Mouse (Mus musculus): ENCODE measurements around the gene Atf2. TPM values are rescaled to one million over a fixed set of nuclear protein-coding genes. Genes with fewer than 3 reads are reported as not detected.
"Not testable (repeated sequence)": the region's sequence is repeated elsewhere in the genome, so short reads cannot be mapped to it uniquely, and the experiment has no call there.

The Atf2 gene
- polyA plus RNA-seq, 1 experiment: 3.2 TPM

- Histone ChIP-seq H3K4me1 (peaks cover 29% of the 10 kb centered on the region), H3K9me3 (no peaks in the 10 kb centered on the region), H3K36me3 (replicated peaks; ENCODE audit: low read length) (peaks cover 35% of the 10 kb centered on the region), H3K4me3 (replicated peaks) (peak within 1 kb of the TSS; percentile 98), H3K27me3 (replicated peaks) (no peaks in the 10 kb centered on the region)
- TF ChIP-seq FLI1 (IDR thresholded peaks at IDR 0.05; ENCODE audit: low read length): no peak
- TF ChIP-seq GATA1 (IDR thresholded peaks at IDR 0.05; ENCODE audit: borderline replicate concordance, low read length): no peak
Measured at GRCm38 (mm10) chr2:73911175-73911700, 18.8 kb upstream of the Atf2 start, which contains the start of gene Atp5g3. Atp5g3 (minus strand) TSS chr2:73911326.

- Histone ChIP-seq H3K4me1 (peaks cover 29% of the 10 kb centered on the region), H3K36me3 (replicated peaks; ENCODE audit: low read length) (peaks cover 38% of the 10 kb centered on the region)
- TF ChIP-seq FLI1 (IDR thresholded peaks at IDR 0.05; ENCODE audit: low read length): no peak
Measured at GRCm38 (mm10) chr2:73910571-73911174, 18.2 kb upstream of the Atf2 start.

GRCm38 (mm10) chr2:73909116-73909515 lies 16.7 kb upstream of the Atf2 start:
- H3K4me3 ChIP-seq (replicated peaks): no peak overlapping the region
- H3K27me3 ChIP-seq (replicated peaks): no peaks in the 10 kb centered on the region
- H3K9me3 ChIP-seq: no peaks in the 10 kb centered on the region
- peaks cover 29% of the 10 kb centered on the region for H3K4me1 ChIP-seq
- peaks cover 48% of the 10 kb centered on the region for H3K36me3 ChIP-seq (replicated peaks; ENCODE audit: low read length)
- TF ChIP-seq GATA1 (IDR thresholded peaks at IDR 0.05; ENCODE audit: borderline replicate concordance, low read length) (no peak), FLI1 (IDR thresholded peaks at IDR 0.05; ENCODE audit: low read length) (no peak)

More at GRCm38 (mm10) chr2:73910571-73911174, 18.2 kb upstream of the Atf2 start:
- no peaks in the 10 kb centered on the region for H3K9me3 ChIP-seq
- H3K4me3 ChIP-seq (replicated peaks): peak overlapping the region; percentile 98
- no peaks in the 10 kb centered on the region for H3K27me3 ChIP-seq (replicated peaks)

- Histone ChIP-seq H3K4me1 (peaks cover 30% of the 10 kb centered on the region; the same call in 1 of the 2 replicates), H3K36me3 (replicated peaks; ENCODE audit: low read length) (peaks cover 52% of the 10 kb centered on the region)
- H3K4me3 ChIP-seq (replicated peaks); H3K27me3 ChIP-seq (replicated peaks); H3K9me3 ChIP-seq: not testable (repeated sequence)
Measured at GRCm38 (mm10) chr2:73904679-73905078, 12.2 kb upstream of the Atf2 start.

- no peaks in the 10 kb centered on the region for H3K27me3 ChIP-seq (replicated peaks)
- H3K9me3 ChIP-seq: no peaks in the 10 kb centered on the region
- peaks cover 44% of the 10 kb centered on the region for H3K36me3 ChIP-seq (replicated peaks; ENCODE audit: low read length)
- TF ChIP-seq FLI1 (IDR thresholded peaks at IDR 0.05; ENCODE audit: low read length) (no peak), GATA1 (IDR thresholded peaks at IDR 0.05; ENCODE audit: borderline replicate concordance, low read length) (no peak)
- H3K4me1 ChIP-seq: peaks cover 21% of the 10 kb centered on the region; the same call in 1 of the 2 replicates
- H3K4me3 ChIP-seq (replicated peaks): no peak overlapping the region
Measured at GRCm38 (mm10) chr2:73903536-73903935, 11.1 kb upstream of the Atf2 start.

- Histone ChIP-seq H3K4me1 (peaks cover 17% of the 10 kb centered on the region; the same call in 1 of the 2 replicates), H3K36me3 (replicated peaks; ENCODE audit: low read length) (peaks cover 32% of the 10 kb centered on the region)
- H3K27me3 ChIP-seq (replicated peaks); H3K4me3 ChIP-seq (replicated peaks); H3K9me3 ChIP-seq: not testable (repeated sequence)
Measured at GRCm38 (mm10) chr2:73902328-73902727, 9.9 kb upstream of the Atf2 start.

GRCm38 (mm10) chr2:73901169-73901568 lies 8.7 kb upstream of the Atf2 start:
- Histone ChIP-seq H3K9me3 (no peaks in the 10 kb centered on the region), H3K4me3 (replicated peaks) (no peak overlapping the region), H3K27me3 (replicated peaks) (no peaks in the 10 kb centered on the region), H3K4me1 (peaks cover 17% of the 10 kb centered on the region; the same call in 1 of the 2 replicates), H3K36me3 (replicated peaks; ENCODE audit: low read length) (peaks cover 24% of the 10 kb centered on the region)
- TF ChIP-seq FLI1 (IDR thresholded peaks at IDR 0.05; ENCODE audit: low read length) (no peak), GATA1 (IDR thresholded peaks at IDR 0.05; ENCODE audit: borderline replicate concordance, low read length) (no peak)

- no peaks in the 10 kb centered on the region for H3K9me3 ChIP-seq
- H3K4me1 ChIP-seq: peaks cover 17% of the 10 kb centered on the region; the same call in 1 of the 2 replicates
- no peak overlapping the region for H3K4me3 ChIP-seq (replicated peaks)
- H3K36me3 ChIP-seq (replicated peaks; ENCODE audit: low read length): peaks cover 18% of the 10 kb centered on the region
- TF ChIP-seq FLI1 (IDR thresholded peaks at IDR 0.05; ENCODE audit: low read length) (no peak), GATA1 (IDR thresholded peaks at IDR 0.05; ENCODE audit: borderline replicate concordance, low read length) (no peak)
- H3K27me3 ChIP-seq (replicated peaks): no peaks in the 10 kb centered on the region
Measured at GRCm38 (mm10) chr2:73900364-73900763, 7.9 kb upstream of the Atf2 start.

GRCm38 (mm10) chr2:73896919-73897318 lies 4.5 kb upstream of the Atf2 start:
- not testable (repeated sequence) for H3K4me3 ChIP-seq (replicated peaks); H3K9me3 ChIP-seq; H3K36me3 ChIP-seq (replicated peaks; ENCODE audit: low read length); H3K27me3 ChIP-seq (replicated peaks)
- peaks cover 14% of the 10 kb centered on the region; the same call in 1 of the 2 replicates for H3K4me1 ChIP-seq

GRCm38 (mm10) chr2:73893473-73894270 lies 1.2 kb upstream of the Atf2 start:
- Histone ChIP-seq H3K9me3 (no peaks in the 10 kb centered on the region), H3K4me1 (peaks cover 19% of the 10 kb centered on the region; the same call in 1 of the 2 replicates), H3K36me3 (replicated peaks; ENCODE audit: low read length) (peaks cover 6% of the 10 kb centered on the region), H3K4me3 (replicated peaks) (peak overlapping the region; percentile 100), H3K27me3 (replicated peaks) (no peaks in the 10 kb centered on the region)
- no peak for TF ChIP-seq GATA1 (IDR thresholded peaks at IDR 0.05; ENCODE audit: borderline replicate concordance, low read length)
- no peak for TF ChIP-seq FLI1 (IDR thresholded peaks at IDR 0.05; ENCODE audit: low read length)

Data from megakaryocyte, embryonic 14.5 days (primary cell).